Mouse (Mus musculus): ENCODE measurements around the gene Ap2s1.

DNA sequence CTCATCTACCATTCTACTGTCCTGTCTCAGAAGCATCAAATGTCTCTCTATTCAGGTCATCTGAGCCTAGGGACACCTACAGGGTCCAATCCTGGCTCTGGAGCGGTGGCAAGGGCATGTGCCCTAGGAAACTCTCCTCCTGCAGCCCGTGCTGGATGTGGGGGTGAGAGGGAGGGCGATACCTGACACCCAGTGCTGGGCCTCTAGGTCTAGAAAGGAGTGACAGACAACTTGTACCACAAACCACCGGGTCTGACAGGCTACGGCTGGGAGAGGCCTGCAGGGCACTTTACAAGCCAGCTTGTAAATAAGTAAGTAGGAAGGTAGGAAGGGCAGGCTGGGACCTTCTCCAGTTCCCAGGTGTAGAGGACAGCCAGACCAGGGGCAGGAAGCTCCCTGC lies 37.7 kb downstream of the Ap2s1 start:
- TF ChIP-seq CTCF (IDR thresholded peaks at IDR 0.05; ENCODE audit: borderline replicate concordance, control insufficient read depth, extremely low read depth, insufficient read depth, low read length, poor library complexity) (no peak), POLR2A (IDR thresholded peaks at IDR 0.05; ENCODE audit: control insufficient read depth, extremely low read depth, insufficient read depth, low read length, poor library complexity) (no peak)
